Mouse (Mus musculus) stomach, postnatal 0 days (tissue): ENCODE data around the gene Ptgfrn.

Experiments used
- CTCF ChIP-seq: IDR thresholded peaks from 2 replicates; pipeline ENCODE4 v1.5.1; 2016; ENCODE audit warnings: antibody characterized with exemption, low read depth, mild to moderate bottlenecking, moderate library complexity
- EP300 ChIP-seq: optimal IDR thresholded peaks from 2 replicates; pipeline ENCODE3; 2016; ENCODE audit warnings: antibody characterized with exemption

- TF ChIP-seq CTCF (no peak), EP300 (no peak)
Observed at GRCm38 (mm10) chr3:101129620-101130019, 19.5 kb upstream of the Ptgfrn start.
